Mouse (Mus musculus) embryonic facial prominence, embryonic 11.5 days (tissue): ENCODE measurements around the gene Nos3. TPM values are rescaled to one million over a fixed set of nuclear protein-coding genes. Genes with fewer than 3 reads are reported as not detected.

ENCODE experiments used
- ATAC-seq: fragments of 200-750 bp; cut with Nextera tagmentation; replicated peaks from 2 replicates; pipeline ENCODE4 v1.8.0; 2017; ENCODE audit warnings: low read depth; ENCODE audit not compliant: insufficient number of reproducible peaks, low FRiP score, low TSS enrichment
- DNase-seq: peaks from one replicate; pipeline ENCODE4 v3.0.0-alpha.2; 2015; ENCODE audit warnings: low spot score
- H3K27ac ChIP-seq: fragments of 300-500 bp; sonication (generic); replicated peaks from 2 replicates; pipeline ENCODE4 v1.5.1; 2014; ENCODE audit warnings: mild to moderate bottlenecking, low read depth, low read length, control low read depth
- H3K27me3 ChIP-seq: fragments of 300-500 bp; sonication (generic); 2 replicates; pipeline ENCODE4 v1.6.1; 2014; ENCODE audit warnings: mild to moderate bottlenecking, low read length, moderate library complexity, mixed read lengths; ENCODE audit not compliant: control insufficient read depth, insufficient read depth
- H3K36me3 ChIP-seq: fragments of 300-500 bp; sonication (generic); replicated peaks from 2 replicates; pipeline ENCODE4 v1.6.1; 2014; ENCODE audit warnings: low read depth, mild to moderate bottlenecking, low read length, moderate library complexity, mixed read lengths; ENCODE audit not compliant: control insufficient read depth, insufficient read depth
- H3K4me1 ChIP-seq: fragments of 300-500 bp; sonication (generic); 2 replicates; pipeline ENCODE4 v1.6.1; 2014; ENCODE audit warnings: low read length, mixed read lengths; ENCODE audit not compliant: control insufficient read depth, insufficient read depth
- H3K4me2 ChIP-seq: fragments of 300-500 bp; sonication (generic); 2 replicates; pipeline ENCODE4 v1.6.1; 2014; ENCODE audit warnings: low read depth, mild to moderate bottlenecking, control low read depth, low read length, moderate library complexity
- H3K4me3 ChIP-seq: fragments of 300-500 bp; sonication (generic); 2 replicates; pipeline ENCODE4 v1.5.1; 2014; ENCODE audit warnings: low read depth, low read length, control low read depth
- H3K9ac ChIP-seq: fragments of 300-500 bp; sonication (generic); replicated peaks from 2 replicates; pipeline ENCODE4 v1.6.1; 2014; ENCODE audit warnings: mild to moderate bottlenecking, control low read depth, low read length
- H3K9me3 ChIP-seq: fragments of 300-500 bp; sonication (generic); replicated peaks from 2 replicates; pipeline ENCODE4 v1.6.1; 2016; ENCODE audit warnings: mild to moderate bottlenecking, low read length, inconsistent platforms, mixed read lengths; ENCODE audit not compliant: control insufficient read depth
- whole genome bisulfite sequencing: fragments of 180-500 bp; shearing (Covaris S2); extraction: QIAGEN DNeasy Blood & Tissue Kit; methylation state at CpG from one replicate; pipeline ENCODE4 v1.1.7; 2014; 5-methylcytosine and 5-hydroxymethylcytosine counted together
- polyA plus RNA-seq: library from polyadenylated mRNA; unstranded; fragments of >200 nt; fragmentation: Nextera tagmentation; extraction: Ambion mirVana; gene quantifications from 2 replicates; pipeline ENCODE4 v1.2.1, GENCODE M21; 2014

Gene Nos3
- polyA plus RNA-seq, 1 experiment from 2014 or later: 3.2 TPM

- Histone ChIP-seq H3K4me3 (no peak overlapping the region), H3K9ac (no peak overlapping the region), H3K27ac (no peak overlapping the region), H3K4me2 (no peak overlapping the region), H3K4me1 (no peaks in the 10 kb centered on the region; the same call in 1 of the 2 replicates), H3K27me3 (no peaks in the 10 kb centered on the region), H3K36me3 (no peaks in the 10 kb centered on the region), H3K9me3 (no peaks in the 10 kb centered on the region)
- DNase-seq: no peak
- ATAC-seq: 0 out of 2 replicates have a peak, but pooled peaks have one; percentile 11
- 80% methylated on average over 10 of the region's 10 CpGs for WGBS
These were observed 35.1 kb downstream of the Nos3 start for GRCm38 (mm10) chr5:24399686-24400085.

DNA sequence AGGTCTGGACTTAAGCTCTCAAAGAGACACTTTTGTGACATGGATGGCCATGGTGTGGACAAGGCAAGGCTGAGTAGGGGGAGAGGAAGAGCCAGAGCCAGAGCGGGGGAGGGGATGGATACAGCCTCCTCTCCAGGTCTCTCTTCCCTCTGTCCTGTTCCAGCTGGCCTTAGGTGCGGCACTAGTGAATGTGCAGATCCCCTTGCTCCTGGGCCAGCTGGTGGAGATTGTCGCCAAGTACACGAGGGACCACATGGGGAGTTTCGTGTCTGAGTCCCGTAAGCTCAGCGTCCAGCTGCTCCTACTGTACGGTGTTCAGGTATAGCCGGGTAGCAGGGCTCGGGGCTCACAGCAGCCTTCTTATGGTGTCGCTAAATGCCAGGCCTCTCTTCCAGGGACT is 35.8 kb downstream of the Nos3 start:
- Histone ChIP-seq H3K27ac (no peak overlapping the region), H3K4me3 (no peak overlapping the region), H3K4me1 (no peaks in the 10 kb centered on the region; the same call in 1 of the 2 replicates), H3K36me3 (no peaks in the 10 kb centered on the region), H3K9ac (no peak overlapping the region), H3K9me3 (no peaks in the 10 kb centered on the region), H3K4me2 (no peak overlapping the region), H3K27me3 (no peaks in the 10 kb centered on the region)
- no peak for DNase-seq
- WGBS: 83% methylated on average over 11 of the region's 11 CpGs
- 0 out of 2 replicates have a peak, but pooled peaks have one; percentile 16 for ATAC-seq

DNA sequence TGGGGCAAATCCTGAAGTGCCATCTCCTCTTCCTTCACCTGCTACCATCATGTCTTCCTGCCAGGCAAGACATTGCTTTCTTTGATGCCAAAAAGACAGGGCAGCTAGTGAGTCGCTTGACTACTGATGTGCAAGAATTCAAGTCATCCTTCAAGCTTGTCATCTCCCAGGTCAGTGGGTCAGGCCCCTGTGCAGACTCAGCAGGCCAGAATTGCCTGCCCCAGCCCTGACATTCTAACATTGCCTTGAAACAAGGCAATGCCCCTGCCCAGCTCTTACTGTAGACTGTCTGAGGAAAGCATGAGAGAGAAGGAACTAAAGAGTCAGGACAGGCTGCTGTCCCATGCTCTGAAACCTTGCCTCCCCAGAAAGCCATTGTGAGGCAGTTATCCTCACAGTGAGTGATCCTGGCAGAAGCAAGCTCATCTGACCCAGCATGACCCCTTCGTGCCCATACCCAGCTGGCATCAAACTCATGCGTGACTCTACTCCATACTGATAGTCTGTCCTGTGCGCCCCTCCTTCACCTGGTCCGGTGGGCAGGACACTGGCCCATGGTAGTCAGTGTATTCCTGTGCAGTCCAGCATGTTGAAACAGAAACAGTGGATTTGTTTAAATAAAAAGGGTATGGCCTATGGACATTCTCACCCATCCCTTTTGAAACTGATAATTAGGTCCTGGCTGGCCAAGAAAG is 36.4 kb downstream of the Nos3 start:
- no peaks in the 10 kb centered on the region; the same call in 1 of the 2 replicates for H3K4me1 ChIP-seq
- no peaks in the 10 kb centered on the region for H3K36me3 ChIP-seq
- DNase-seq (no peak), ATAC-seq (no peak)
- no peak overlapping the region for H3K4me2 ChIP-seq
- no peaks in the 10 kb centered on the region for H3K27me3 ChIP-seq
- H3K27ac ChIP-seq: no peak overlapping the region
- H3K4me3 ChIP-seq: no peak overlapping the region
- no peak overlapping the region for H3K9ac ChIP-seq
- WGBS: 95% methylated on average over 5 of the region's 5 CpGs
- H3K9me3 ChIP-seq: no peaks in the 10 kb centered on the region

DNA sequence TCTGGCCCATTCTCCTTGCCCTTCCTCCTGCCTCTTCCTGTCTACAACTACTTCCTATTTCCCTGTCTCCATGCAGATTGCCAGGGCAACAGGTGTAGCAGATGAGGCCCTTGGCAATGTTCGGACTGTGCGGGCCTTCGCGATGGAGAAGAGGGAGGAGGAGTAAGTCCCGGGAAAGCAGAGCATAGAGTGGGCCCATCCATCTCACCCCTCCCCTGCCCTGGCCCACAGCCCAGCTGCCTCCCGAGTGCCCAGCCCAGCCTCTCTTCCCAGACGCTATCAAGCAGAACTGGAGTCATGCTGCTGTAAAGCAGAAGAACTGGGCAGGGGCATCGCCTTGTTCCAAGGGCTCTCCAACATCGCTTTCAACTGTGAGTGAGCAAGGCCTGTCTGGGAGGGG is 37.4 kb downstream of the Nos3 start:
- H3K27ac ChIP-seq: no peak overlapping the region
- no peaks in the 10 kb centered on the region for H3K36me3 ChIP-seq
- no peak overlapping the region for H3K9ac ChIP-seq
- no peaks in the 10 kb centered on the region; the same call in 1 of the 2 replicates for H3K4me1 ChIP-seq
- DNase-seq: no peak
- 85% methylated on average over 9 of the region's 9 CpGs for WGBS
- no peak overlapping the region for H3K4me3 ChIP-seq
- no peaks in the 10 kb centered on the region for H3K27me3 ChIP-seq
- H3K9me3 ChIP-seq: no peaks in the 10 kb centered on the region
- ATAC-seq: no peak
- H3K4me2 ChIP-seq: no peak overlapping the region

- Histone ChIP-seq H3K4me2 (no peak overlapping the region), H3K9me3 (no peaks in the 10 kb centered on the region), H3K27me3 (no peaks in the 10 kb centered on the region), H3K36me3 (no peaks in the 10 kb centered on the region), H3K4me3 (no peak overlapping the region), H3K4me1 (no peaks in the 10 kb centered on the region; the same call in 1 of the 2 replicates), H3K27ac (no peak overlapping the region), H3K9ac (no peak overlapping the region)
- 81% methylated on average over 6 of the region's 6 CpGs for WGBS
- ATAC-seq (no peak), DNase-seq (no peak)
These were observed 40.2 kb downstream of the Nos3 start for GRCm38 (mm10) chr5:24404594-24405360.

GRCm38 (mm10) chr5:24405389-24405876 is 40.8 kb downstream of the Nos3 start:
- Histone ChIP-seq H3K36me3 (no peaks in the 10 kb centered on the region), H3K4me2 (no peak overlapping the region)

DNA sequence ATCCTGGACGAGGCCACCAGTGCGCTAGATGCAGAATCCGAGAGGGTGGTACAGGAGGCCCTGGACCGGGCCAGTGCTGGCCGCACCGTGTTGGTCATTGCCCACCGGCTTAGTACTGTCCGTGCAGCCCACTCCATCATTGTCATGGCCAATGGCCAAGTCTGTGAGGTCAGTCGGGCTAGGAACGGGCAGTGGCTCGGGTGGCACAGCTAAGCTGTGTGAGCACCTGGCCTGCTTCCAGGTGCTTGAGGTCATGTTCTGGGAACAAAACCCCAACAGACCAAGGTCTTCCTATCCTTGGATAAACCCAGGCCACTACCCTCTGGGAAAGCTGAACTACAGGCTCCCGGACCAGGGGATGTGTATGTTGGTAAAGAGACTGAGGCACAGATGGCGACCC is 44.0 kb downstream of the Nos3 start:
- 95% methylated on average over 13 of the region's 13 CpGs for WGBS
- Histone ChIP-seq H3K4me1 (no peaks in the 10 kb centered on the region), H3K9me3 (no peaks in the 10 kb centered on the region), H3K9ac (no peak overlapping the region), H3K36me3 (no peaks in the 10 kb centered on the region), H3K4me2 (no peak overlapping the region), H3K4me3 (no peak overlapping the region), H3K27me3 (no peaks in the 10 kb centered on the region), H3K27ac (no peak overlapping the region)
- no peak for ATAC-seq
- no peak for DNase-seq

More at GRCm38 (mm10) chr5:24405389-24405876, 40.8 kb downstream of the Nos3 start:
- no peak overlapping the region for H3K27ac ChIP-seq
- DNase-seq (no peak), ATAC-seq (no peak)
- H3K4me1 ChIP-seq: no peaks in the 10 kb centered on the region
- 66% methylated on average over 3 of the region's 3 CpGs for WGBS
- no peaks in the 10 kb centered on the region for H3K9me3 ChIP-seq
- H3K27me3 ChIP-seq: no peaks in the 10 kb centered on the region
- H3K9ac ChIP-seq: no peak overlapping the region
- no peak overlapping the region for H3K4me3 ChIP-seq

DNA sequence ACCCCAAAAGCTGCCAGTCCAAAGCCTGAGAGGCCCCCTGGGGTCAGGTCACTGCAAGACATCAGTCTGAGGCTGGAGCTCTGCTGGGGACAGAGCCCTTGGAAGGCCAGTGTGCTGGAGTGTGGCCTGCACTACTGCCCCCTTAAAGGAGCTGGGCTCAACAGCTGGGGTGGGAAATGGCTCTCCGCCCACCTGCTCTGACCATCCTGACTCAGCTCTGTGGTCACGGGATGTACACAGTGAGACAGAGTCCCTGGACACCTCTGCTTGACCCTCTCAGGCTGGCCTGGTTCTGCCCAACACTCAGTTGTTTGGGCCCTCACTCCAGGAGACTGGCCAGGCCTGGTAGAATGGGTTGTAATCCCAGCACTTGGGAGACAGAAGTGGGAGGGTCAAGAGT is 44.9 kb downstream of the Nos3 start:
- H3K27me3 ChIP-seq: no peaks in the 10 kb centered on the region
- no peak overlapping the region for H3K4me2 ChIP-seq
- H3K27ac ChIP-seq: no peak overlapping the region
- WGBS: 75% methylated on average over 2 of the region's 2 CpGs
- no peaks in the 10 kb centered on the region for H3K36me3 ChIP-seq
- no peak for DNase-seq
- H3K9me3 ChIP-seq: no peaks in the 10 kb centered on the region
- no peak for ATAC-seq
- no peak overlapping the region for H3K4me3 ChIP-seq
- no peaks in the 10 kb centered on the region for H3K4me1 ChIP-seq
- no peak overlapping the region for H3K9ac ChIP-seq
